Mouse (Mus musculus) MEL (cell line): ENCODE measurements around the gene Plagl2. TPM values are rescaled to one million over a fixed set of nuclear protein-coding genes. Genes with fewer than 3 reads are reported as not detected.

Source experiments
- DNase-seq: peaks from one replicate; pipeline ENCODE4 v3.0.0; 2011; ENCODE audit warnings: low read depth, low spot score
- H3K27ac ChIP-seq: 2 replicates; pipeline ENCODE4 v1.5.1; 2012; ENCODE audit warnings: low read depth, mild to moderate bottlenecking, control low read depth, low read length, moderate library complexity; ENCODE audit not compliant: control insufficient read depth
- H3K27me3 ChIP-seq, 2 experiments: fragments of 150-350 bp in 1 of 2; sonication (generic) in 1 of 2; 2 replicates each; pipeline ENCODE4 v1.6.1; 2012; ENCODE audit warnings: low read length in 2 of 2, mild to moderate bottlenecking in 2 of 2, improper control_type of control experiment in 1 of 2, moderate library complexity in 1 of 2; ENCODE audit not compliant: insufficient read depth in 2 of 2, control insufficient read depth in 1 of 2
- H3K36me3 ChIP-seq, 2 experiments: 2 replicates each; pipeline ENCODE4 v1.6.1; 2012 to 2014; ENCODE audit warnings: low read length in 2 of 2, improper control_type of control experiment in 1 of 2, inconsistent platforms in 1 of 2, mild to moderate bottlenecking in 1 of 2; ENCODE audit not compliant: insufficient read depth in 2 of 2, control insufficient read depth in 1 of 2
- H3K4me1 ChIP-seq, 2 experiments: fragments of 150-350 bp in 1 of 2; sonication (generic) in 1 of 2; 2 replicates each; pipeline ENCODE4 v1.6.1; 2012; ENCODE audit warnings: low read length in 2 of 2, improper control_type of control experiment in 1 of 2, mild to moderate bottlenecking in 1 of 2; ENCODE audit not compliant: insufficient read depth in 2 of 2, control insufficient read depth in 1 of 2
- H3K4me3 ChIP-seq, 2 experiments: fragments of 150-350 bp in 1 of 2; sonication (generic) in 1 of 2; 2 replicates each; pipeline ENCODE4 v1.5.1; 2012; ENCODE audit warnings: low read depth in 2 of 2, low read length in 2 of 2, mild to moderate bottlenecking in 2 of 2, moderate library complexity in 2 of 2, control low read depth in 1 of 2, improper control_type of control experiment in 1 of 2; ENCODE audit not compliant: control insufficient read depth in 1 of 2, insufficient read depth in 1 of 2
- H3K79me2 ChIP-seq: 2 replicates; pipeline ENCODE4 v1.6.1; 2012; ENCODE audit warnings: mild to moderate bottlenecking, low read length, moderate library complexity; ENCODE audit not compliant: control insufficient read depth, poor library complexity, insufficient read depth
- H3K9ac ChIP-seq: 2 replicates; pipeline ENCODE4 v1.6.1; 2012; ENCODE audit warnings: low read depth, mild to moderate bottlenecking, control low read depth, low read length, moderate library complexity; ENCODE audit not compliant: control insufficient read depth, poor library complexity, severe bottlenecking
- H3K9me3 ChIP-seq: fragments of 150-350 bp; sonication (generic); replicated peaks from 2 replicates; pipeline ENCODE4 v1.6.1; 2012; ENCODE audit warnings: mild to moderate bottlenecking, low read length, improper control_type of control experiment, moderate library complexity; ENCODE audit not compliant: insufficient read depth
- BHLHE40 ChIP-seq: IDR thresholded peaks from 2 replicates; pipeline ENCODE4 v1.6.1; 2012; ENCODE audit warnings: low read depth, mild to moderate bottlenecking, inconsistent platforms, low read length, improper control_type of control experiment, borderline replicate concordance
- CTCF ChIP-seq, 3 experiments: IDR thresholded peaks in 2 of 3; conservative IDR thresholded peaks in 1 of 3; 2 replicates each; pipeline ENCODE4 v1.5.1; 2011 to 2012; ENCODE audit warnings: low read length in 3 of 3, low read depth in 2 of 3, mild to moderate bottlenecking in 2 of 3, improper control_type of control experiment in 1 of 3, inconsistent platforms in 1 of 3, mixed read lengths in 1 of 3, moderate library complexity in 1 of 3; ENCODE audit not compliant: control insufficient read depth in 1 of 3, insufficient read depth in 1 of 3, poor library complexity in 1 of 3, severe bottlenecking in 1 of 3
- ELF1 ChIP-seq: IDR thresholded peaks from 2 replicates; pipeline ENCODE4 v1.6.1; 2014; ENCODE audit warnings: low read depth, mild to moderate bottlenecking, inconsistent platforms, low read length, improper control_type of control experiment, moderate library complexity
- ETS1 ChIP-seq: IDR thresholded peaks from 2 replicates; pipeline ENCODE4 v1.6.1; 2012; ENCODE audit warnings: low read depth, mild to moderate bottlenecking, inconsistent platforms, low read length, improper control_type of control experiment, moderate library complexity
- GABPA ChIP-seq: IDR thresholded peaks from 2 replicates; pipeline ENCODE4 v1.6.1; 2012; ENCODE audit warnings: low read depth, mild to moderate bottlenecking, inconsistent platforms, low read length, improper control_type of control experiment, moderate library complexity
- HCFC1 ChIP-seq: IDR thresholded peaks from 2 replicates; pipeline ENCODE4 v1.6.1; 2012; ENCODE audit warnings: low read depth, mild to moderate bottlenecking, inconsistent platforms, low read length, improper control_type of control experiment, moderate library complexity
- KAT2A ChIP-seq: conservative IDR thresholded peaks from 2 replicates; pipeline ENCODE4 v1.6.1; 2012; ENCODE audit warnings: low read depth, low read length, improper control_type of control experiment, inconsistent platforms
- MAX ChIP-seq: IDR thresholded peaks from 2 replicates; pipeline ENCODE4 v1.6.1; 2011; ENCODE audit warnings: low read length, improper control_type of control experiment
- MAZ ChIP-seq: IDR thresholded peaks from 2 replicates; pipeline ENCODE4 v1.6.1; 2012; ENCODE audit warnings: low read depth, mild to moderate bottlenecking, inconsistent platforms, low read length, improper control_type of control experiment
- NELFE ChIP-seq: IDR thresholded peaks from 2 replicates; pipeline ENCODE4 v1.6.1; 2011; ENCODE audit warnings: low read depth, low read length, improper control_type of control experiment
- NRF1 ChIP-seq: IDR thresholded peaks from 2 replicates; pipeline ENCODE4 v1.6.1; 2014; ENCODE audit warnings: low read depth, mild to moderate bottlenecking, inconsistent platforms, low read length, improper control_type of control experiment, moderate library complexity; ENCODE audit not compliant: poor library complexity, insufficient read depth, severe bottlenecking
- POLR2A ChIP-seq, 2 experiments: IDR thresholded peaks; 2 replicates each; pipeline ENCODE4 v1.6.1; 2011 to 2012; ENCODE audit warnings: low read length in 2 of 2, mild to moderate bottlenecking in 2 of 2, control low read depth in 1 of 2, improper control_type of control experiment in 1 of 2, low read depth in 1 of 2, moderate library complexity in 1 of 2; ENCODE audit not compliant: control insufficient read depth in 1 of 2, insufficient read depth in 1 of 2, poor library complexity in 1 of 2
- POLR2AphosphoS2 ChIP-seq: IDR thresholded peaks from 2 replicates; pipeline ENCODE4 v1.6.1; 2011; ENCODE audit warnings: low read length, improper control_type of control experiment
- RAD21 ChIP-seq: IDR thresholded peaks from 2 replicates; pipeline ENCODE4 v1.6.1; 2011; ENCODE audit warnings: mild to moderate bottlenecking, low read depth, low read length, improper control_type of control experiment
- RCOR1 ChIP-seq: IDR thresholded peaks from 2 replicates; pipeline ENCODE4 v1.6.1; 2012; ENCODE audit warnings: low read depth, mild to moderate bottlenecking, inconsistent platforms, low read length, improper control_type of control experiment
- SMC3 ChIP-seq: IDR thresholded peaks from 2 replicates; pipeline ENCODE4 v1.6.1; 2011; ENCODE audit warnings: low read depth, low read length, improper control_type of control experiment
- TCF12 ChIP-seq: IDR thresholded peaks from 2 replicates; pipeline ENCODE4 v1.6.1; 2014; ENCODE audit warnings: low read depth, mild to moderate bottlenecking, inconsistent platforms, low read length, improper control_type of control experiment, moderate library complexity
- UBTF ChIP-seq: IDR thresholded peaks from 2 replicates; pipeline ENCODE4 v1.6.1; 2012; ENCODE audit warnings: low read depth, mild to moderate bottlenecking, inconsistent platforms, low read length, improper control_type of control experiment, moderate library complexity, borderline replicate concordance; ENCODE audit not compliant: insufficient read depth
- ZNF384 ChIP-seq: IDR thresholded peaks from 2 replicates; pipeline ENCODE4 v1.6.1; 2012; ENCODE audit warnings: low read depth, mild to moderate bottlenecking, inconsistent platforms, low read length, improper control_type of control experiment
- polyA plus RNA-seq, 2 experiments: library from polyadenylated mRNA; stranded (reverse) in 1 of 2; unstranded in 1 of 2; fragments of >175 nt in 1 of 2; fragments of >200 nt in 1 of 2; gene quantifications; 2 replicates each; pipeline versions ENCODE4 v1.2.1 to v1.2.4; 2012; ENCODE audit warnings: low replicate concordance in 2 of 2, low read depth in 1 of 2; ENCODE audit not compliant: insufficient read length in 2 of 2, insufficient read depth in 1 of 2, missing spikeins in 1 of 2
- total RNA-seq: library from RNA; depleted of rRNA; stranded (reverse); fragments of 300-350 nt; gene quantifications from 2 replicates; pipeline ENCODE4 v1.2.3, GENCODE M21; 2012; rRNA removed

Gene Plagl2
- total and polyA plus RNA-seq, 3 experiments: 5.9 to 34.4 TPM; not detected in 1

GRCm38 (mm10) chr2:153179126-153179860 lies 61.9 kb downstream of the Plagl2 start:
- Histone ChIP-seq H3K27ac (no peak overlapping the region), H3K4me1 (no peaks in the 10 kb centered on the region), H3K4me3 (no peak overlapping the region), H3K79me2 (no peaks in the 10 kb centered on the region; the same call in 1 of the 2 replicates), H3K27me3 (no peaks in the 10 kb centered on the region), H3K9me3 (no peaks in the 10 kb centered on the region), H3K36me3 (no peaks in the 10 kb centered on the region), H3K9ac (no peak overlapping the region)
- TF ChIP-seq NRF1: no peak
- TF ChIP-seq ELF1: no peak
- TF ChIP-seq HCFC1: no peak
- no peak for TF ChIP-seq RCOR1
- no peak for TF ChIP-seq ETS1
- no peak for TF ChIP-seq RAD21
- TF ChIP-seq MAX: no peak
- no peak for TF ChIP-seq TCF12
- no peak for TF ChIP-seq NELFE
- no peak for TF ChIP-seq POLR2A (IDR thresholded peaks at IDR 0.05; ENCODE audit: control insufficient read depth in 1 of 2, insufficient read depth in 1 of 2, low read depth in 1 of 2, low read length in 2 of 2, poor library complexity in 1 of 2)
- no peak for TF ChIP-seq ZNF384
- no peak for TF ChIP-seq POLR2AphosphoS2
- no peak for TF ChIP-seq KAT2A
- no peak for TF ChIP-seq MAZ
- TF ChIP-seq CTCF (IDR thresholded peaks at IDR 0.05 in 2 of 3, conservative IDR thresholded peaks at IDR 0.05 in 1 of 3; ENCODE audit: control insufficient read depth in 1 of 3, insufficient read depth in 1 of 3, low read depth in 2 of 3, low read length in 3 of 3, poor library complexity in 1 of 3, severe bottlenecking in 1 of 3): no peak
- TF ChIP-seq SMC3: no peak
- no peak for TF ChIP-seq GABPA
- no peak for TF ChIP-seq UBTF
- no peak for TF ChIP-seq BHLHE40
- DNase-seq: no peak

Other genes starting within 250 kb of the Plagl2 start
- 48.3 and 62.2 TPM in 2 replicates for gene Pdrg1, start 226.0 kb downstream of the Plagl2 start, total RNA-seq
- 10 to 100 TPM in 1 of 2 experiments, not detected in 1; 67.2 TPM for gene Pdrg1, start 226.0 kb downstream of the Plagl2 start, polyA plus RNA-seq
- gene Xkr7, start 209.6 kb downstream of the Plagl2 start, total RNA-seq: not detected in 2 replicates
- gene Xkr7, start 209.6 kb downstream of the Plagl2 start, polyA plus RNA-seq: not detected
- gene Ccm2l, start 175.5 kb downstream of the Plagl2 start, total RNA-seq: not detected in 2 replicates
- gene Ccm2l, start 175.5 kb downstream of the Plagl2 start, polyA plus RNA-seq: not detected
- not detected in 2 replicates for gene Hck, start 133.0 kb downstream of the Plagl2 start, total RNA-seq
- not detected for gene Hck, start 133.0 kb downstream of the Plagl2 start, polyA plus RNA-seq
- 16.1 and 16.8 TPM in 2 replicates for gene Tm9sf4, start 80.1 kb downstream of the Plagl2 start, total RNA-seq
- 100 to 1,000 TPM in 1 of 2 experiments, 10 to 100 TPM in 1; 29.8 to 269 TPM for gene Tm9sf4, start 80.1 kb downstream of the Plagl2 start, polyA plus RNA-seq
- gene Tspyl3, start 16.0 kb downstream of the Plagl2 start, total RNA-seq: 4.0 and 4.3 TPM in 2 replicates
- gene Tspyl3, start 16.0 kb downstream of the Plagl2 start, polyA plus RNA-seq: 10 to 100 TPM in 1 of 2 experiments, 1 to 10 TPM in 1; 9.8 to 47.3 TPM
- gene Pofut1, start 107 bp upstream of the Plagl2 start, total RNA-seq: 20.2 and 20.5 TPM in 2 replicates
- gene Pofut1, start 107 bp upstream of the Plagl2 start, polyA plus RNA-seq: 10 to 100 TPM in 1 of 2 experiments, not detected in 1; 28.7 TPM
- 10.0 and 11.0 TPM in 2 replicates for gene Kif3b, start 50.0 kb upstream of the Plagl2 start, total RNA-seq
- 10 to 100 TPM; 17.9 to 34.2 TPM for gene Kif3b, start 50.0 kb upstream of the Plagl2 start, polyA plus RNA-seq
- 15.2 and 20.6 TPM in 2 replicates for gene Asxl1, start 104.4 kb upstream of the Plagl2 start, total RNA-seq
- gene Asxl1, start 104.4 kb upstream of the Plagl2 start, polyA plus RNA-seq: 10 to 100 TPM in 1 of 2 experiments, not detected in 1; 35.5 TPM